ENCODE assay signal across 16 mouse cellular contexts in genomic region chr9:32701998-32702305, GRCm38 (mm10).
DNase-seq lines count a peak whose midpoint lies in the region; ATAC-seq lines count a peak whose summit lies in the region.
"Had no signal": no experiment of that assay in that cellular context is flagged by ENCODE, and none has a peak within 500 bp of the region (broad histone marks: within the 10 kb centered on the region; RNA-seq: fewer than 3 reads in every experiment).

No protein-coding gene starts in this region.

- WGBS in heart, embryonic 12.5 days = 73% methylated on average over 2 of the region's 2 CpGs
- 78% methylated on average over 2 of the region's 2 CpGs for WGBS in kidney, embryonic 15.5 days
- 91% methylated on average over 2 of the region's 2 CpGs for WGBS in neural tube, embryonic 13.5 days

- no peaks in the 10 kb centered on the region for H3K27me3 ChIP-seq in heart, embryonic 12.5 days (replicated peaks)
- H3K27me3 ChIP-seq in kidney, embryonic 15.5 days = no peaks in the 10 kb centered on the region
- peaks cover 42% of the 10 kb centered on the region for H3K27me3 ChIP-seq in neural tube, embryonic 13.5 days

- peaks cover 45% of the 10 kb centered on the region for H3K4me1 ChIP-seq in heart, embryonic 12.5 days (replicated peaks)
- peaks cover 66% of the 10 kb centered on the region for H3K4me1 ChIP-seq in kidney, embryonic 15.5 days
- no peaks in the 10 kb centered on the region for H3K4me1 ChIP-seq in neural tube, embryonic 13.5 days (replicated peaks)

- H3K9ac ChIP-seq in heart, embryonic 12.5 days = no peak overlapping the region
- H3K9ac ChIP-seq in kidney, embryonic 15.5 days = no peak overlapping the region
- no peak overlapping the region for H3K9ac ChIP-seq in neural tube, embryonic 13.5 days
- H3K9ac ChIP-seq: forebrain, postnatal 0 days had no signal

- peaks cover 6% of the 10 kb centered on the region; the same call in 1 of the 2 replicates for H3K36me3 ChIP-seq in heart, embryonic 12.5 days
- no peaks in the 10 kb centered on the region for H3K36me3 ChIP-seq in kidney, embryonic 15.5 days
- no peaks in the 10 kb centered on the region for H3K36me3 ChIP-seq in neural tube, embryonic 13.5 days
- H3K36me3 ChIP-seq: G1E had no signal

- peak overlapping the region; percentile 60 for H3K4me2 ChIP-seq in heart, embryonic 12.5 days
- 0 out of 2 replicates have a peak overlapping the region, but pooled peaks have one; percentile 43 for H3K4me2 ChIP-seq in kidney, embryonic 15.5 days
- H3K4me2 ChIP-seq in neural tube, embryonic 13.5 days = peak overlapping the region; percentile 30; the same call in 1 of the 2 replicates
- H3K4me2 ChIP-seq: midbrain, embryonic 11.5 days had no signal

- no peak for DNase-seq in heart, adult 8-10 months (ENCODE audit: low spot score)
- no peak for DNase-seq in kidney, postnatal 14 days
- DNase-seq in neural tube, embryonic 10.5 days (ENCODE audit: extremely low spot score, low spot score) = no peak
- DNase-seq in naive thymus-derived CD4-positive, alpha-beta T cell, adult 2 months (ENCODE audit: low read depth) = peak; percentile 70
- no peak for DNase-seq in right cerebral cortex, postnatal 14 days
- DNase-seq: adrenal gland, postnatal 10 days; cerebellum, adult 9-11 months; forebrain, postnatal 0 days; gastrocnemius, postnatal 14 days; kidney, postnatal 4 days had no signal

- H3K27ac ChIP-seq in heart, embryonic 12.5 days (ENCODE audit: poor library complexity, severe bottlenecking) = no peak overlapping the region
- H3K27ac ChIP-seq in kidney, embryonic 15.5 days = no peak overlapping the region
- no peak overlapping the region for H3K27ac ChIP-seq in neural tube, embryonic 13.5 days (replicated peaks)

- no peaks in the 10 kb centered on the region for H3K9me3 ChIP-seq in heart, embryonic 12.5 days (replicated peaks)
- H3K9me3 ChIP-seq in kidney, embryonic 15.5 days (replicated peaks) = no peaks in the 10 kb centered on the region
- no peaks in the 10 kb centered on the region for H3K9me3 ChIP-seq in neural tube, embryonic 13.5 days
- H3K9me3 ChIP-seq: limb, embryonic 10.5 days had no signal

- no peak for ATAC-seq in heart, embryonic 12.5 days (ENCODE audit: insufficient number of reproducible peaks, low FRiP score)
- ATAC-seq in kidney, embryonic 15.5 days (replicated peaks; ENCODE audit: low FRiP score) = no peak
- ATAC-seq in neural tube, embryonic 13.5 days (ENCODE audit: low read depth) = no peak
- ATAC-seq: forebrain, postnatal 0 days had no signal

- H3K4me3 ChIP-seq in heart, embryonic 12.5 days = peak overlapping the region; percentile 11; the same call in 1 of the 2 replicates
- no peak overlapping the region for H3K4me3 ChIP-seq in kidney, embryonic 15.5 days (replicated peaks)
- no peak overlapping the region for H3K4me3 ChIP-seq in neural tube, embryonic 13.5 days
- H3K4me3 ChIP-seq: limb, embryonic 10.5 days had no signal
